ENCODE assay signal across 11 mouse cellular contexts in the genomic region with DNA sequence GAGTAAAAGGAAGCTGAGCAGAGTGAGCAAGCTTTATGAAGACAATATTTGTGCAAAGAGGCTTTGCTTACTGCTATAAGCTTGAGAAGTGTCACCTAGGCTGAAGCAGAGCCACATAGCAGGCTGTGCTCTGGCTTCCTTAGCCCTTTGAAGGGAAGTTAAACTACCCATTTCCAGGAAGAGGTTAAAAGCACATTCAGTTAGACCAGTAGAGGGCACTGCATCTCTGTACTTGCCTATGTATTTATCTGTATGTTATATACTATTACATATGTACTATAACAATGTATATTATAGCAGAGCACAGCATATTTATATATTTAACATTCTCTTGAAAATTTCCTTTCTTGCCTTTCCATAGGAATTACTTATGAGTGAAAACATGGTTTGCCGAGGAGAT. TPM values are rescaled to one million over a fixed set of nuclear protein-coding genes. Genes with fewer than 3 reads are reported as not detected.
DNase-seq lines count a peak whose midpoint lies in the region; ATAC-seq and TF ChIP-seq lines count a peak whose summit lies in the region.
"Had no signal": no experiment of that assay in that cellular context is flagged by ENCODE, and none has a peak within 500 bp of the region (broad histone marks: within the 10 kb centered on the region; RNA-seq: fewer than 3 reads in every experiment).

No protein-coding gene starts in this region.

- H3K4me1 ChIP-seq in midbrain, postnatal 0 days (ENCODE audit: insufficient read depth, low read length) = no peaks in the 10 kb centered on the region
- no peaks in the 10 kb centered on the region for H3K4me1 ChIP-seq in midbrain, embryonic 16.5 days (ENCODE audit: control insufficient read depth, insufficient read depth, low read length)
- no peaks in the 10 kb centered on the region for H3K4me1 ChIP-seq in embryonic facial prominence, embryonic 14.5 days (ENCODE audit: control insufficient read depth, insufficient read depth, low read length)
- H3K4me1 ChIP-seq: heart, embryonic 15.5 days; stomach, embryonic 15.5 days had no signal

- peak; percentile 76 for TF ChIP-seq CTCF in midbrain, postnatal 0 days (IDR thresholded peaks at IDR 0.05)

- DNase-seq in frontal cortex, postnatal 14 days (ENCODE audit: low spot score in 2 of 2) = no peak
- peak; percentile 72 for DNase-seq in midbrain, postnatal 0 days (ENCODE audit: low spot score)
- peak; percentile 66 for DNase-seq in embryonic facial prominence, embryonic 14.5 days (ENCODE audit: low spot score)
- DNase-seq in thymus, postnatal 10 days (ENCODE audit: low spot score in 2 of 2) = peak; percentile 51 to 70
- DNase-seq in heart, postnatal 4 days = no peak
- no peak for DNase-seq in urinary bladder, adult 18-20 months (ENCODE audit: low spot score in 2 of 2)

- no peaks in the 10 kb centered on the region for H3K27me3 ChIP-seq in midbrain, postnatal 0 days (ENCODE audit: insufficient read depth, low read length)
- no peaks in the 10 kb centered on the region for H3K27me3 ChIP-seq in midbrain, embryonic 16.5 days (ENCODE audit: control insufficient read depth, insufficient read depth, low read depth, low read length)
- H3K27me3 ChIP-seq in embryonic facial prominence, embryonic 14.5 days (replicated peaks; ENCODE audit: control insufficient read depth, insufficient read depth, low read length) = no peaks in the 10 kb centered on the region
- H3K27me3 ChIP-seq: heart, embryonic 15.5 days; stomach, embryonic 15.5 days had no signal

- WGBS in midbrain, postnatal 0 days = 88% methylated on average over 1 of the region's 1 CpGs
- 95% methylated on average over 1 of the region's 1 CpGs for WGBS in midbrain, embryonic 16.5 days
- 92% methylated on average over 1 of the region's 1 CpGs for WGBS in embryonic facial prominence, embryonic 14.5 days

- no peak overlapping the region for H3K4me2 ChIP-seq in midbrain, postnatal 0 days (ENCODE audit: low read depth, low read length, poor library complexity, severe bottlenecking)
- no peak overlapping the region for H3K4me2 ChIP-seq in midbrain, embryonic 16.5 days (ENCODE audit: low read length)
- H3K4me2 ChIP-seq in embryonic facial prominence, embryonic 14.5 days (ENCODE audit: low read depth, low read length) = no peak overlapping the region
- H3K4me2 ChIP-seq: heart, embryonic 15.5 days; stomach, embryonic 15.5 days had no signal

- no peaks in the 10 kb centered on the region for H3K9me3 ChIP-seq in midbrain, postnatal 0 days (ENCODE audit: low read length)
- no peaks in the 10 kb centered on the region for H3K9me3 ChIP-seq in midbrain, embryonic 16.5 days (replicated peaks; ENCODE audit: control insufficient read depth, low read length, poor library complexity, severe bottlenecking)
- no peaks in the 10 kb centered on the region for H3K9me3 ChIP-seq in embryonic facial prominence, embryonic 14.5 days (ENCODE audit: control insufficient read depth, low read length)
- H3K9me3 ChIP-seq: heart, embryonic 15.5 days; stomach, embryonic 15.5 days had no signal

- H3K27ac ChIP-seq in midbrain, postnatal 0 days (ENCODE audit: low read depth, low read length) = no peak overlapping the region
- H3K27ac ChIP-seq in midbrain, embryonic 16.5 days (ENCODE audit: low read length) = no peak overlapping the region
- H3K27ac ChIP-seq in embryonic facial prominence, embryonic 14.5 days (replicated peaks; ENCODE audit: low read depth, low read length) = no peak overlapping the region
- H3K27ac ChIP-seq: heart, embryonic 15.5 days; macrophage; stomach, embryonic 15.5 days had no signal

- no peaks in the 10 kb centered on the region for H3K36me3 ChIP-seq in midbrain, postnatal 0 days (ENCODE audit: insufficient read depth, low read length)
- no peaks in the 10 kb centered on the region for H3K36me3 ChIP-seq in midbrain, embryonic 16.5 days (ENCODE audit: control insufficient read depth, insufficient read depth, low read length)
- no peaks in the 10 kb centered on the region for H3K36me3 ChIP-seq in embryonic facial prominence, embryonic 14.5 days (ENCODE audit: control insufficient read depth, insufficient read depth, low read length)
- H3K36me3 ChIP-seq: heart, embryonic 15.5 days; stomach, embryonic 15.5 days had no signal

- no peak overlapping the region for H3K9ac ChIP-seq in midbrain, postnatal 0 days (replicated peaks; ENCODE audit: low read length, poor library complexity, severe bottlenecking)
- H3K9ac ChIP-seq in midbrain, embryonic 16.5 days (ENCODE audit: low read depth, low read length) = no peak overlapping the region
- no peak overlapping the region for H3K9ac ChIP-seq in embryonic facial prominence, embryonic 14.5 days (ENCODE audit: low read depth, low read length)
- H3K9ac ChIP-seq: heart, embryonic 15.5 days; stomach, embryonic 15.5 days had no signal

- H3K4me3 ChIP-seq in midbrain, postnatal 0 days (ENCODE audit: low read depth, low read length) = no peak overlapping the region
- no peak overlapping the region for H3K4me3 ChIP-seq in midbrain, embryonic 16.5 days (ENCODE audit: low read depth, low read length)
- no peak overlapping the region for H3K4me3 ChIP-seq in embryonic facial prominence, embryonic 14.5 days (ENCODE audit: low read depth, low read length)
- H3K4me3 ChIP-seq: heart, embryonic 15.5 days; stomach, embryonic 15.5 days had no signal

- ATAC-seq in frontal cortex, adult (ENCODE audit: low TSS enrichment) = peak; percentile 74
- no peak for ATAC-seq in midbrain, postnatal 0 days (ENCODE audit: low FRiP score)
- no peak for ATAC-seq in midbrain, embryonic 16.5 days
- ATAC-seq in embryonic facial prominence, embryonic 14.5 days (ENCODE audit: low read depth) = no peak

RNA-seq across cellular contexts. Expression of gene Nrn1, which starts 54.4 kb away (rescaled TPM):
- total RNA-seq in midbrain, postnatal 0 days (2014; rRNA removed) = 122 and 155 TPM in 2 replicates
- 54.0 and 67.8 TPM in 2 replicates for polyA plus RNA-seq in midbrain, postnatal 0 days (2015; fragmentation: Nextera tagmentation; extraction: Ambion mirVana)
- polyA plus RNA-seq in midbrain, embryonic 16.5 days (2015; fragmentation: Nextera tagmentation; extraction: Ambion mirVana) = 77.0 and 80.2 TPM in 2 replicates
- 9.4 and 12.0 TPM in 2 replicates for polyA plus RNA-seq in embryonic facial prominence, embryonic 14.5 days (2014; fragmentation: Nextera tagmentation; extraction: Ambion mirVana)
- total RNA-seq in heart, postnatal 4 days (2021) = 1 to 10 TPM; 1.4 to 1.5 TPM
- polyA plus RNA-seq: macrophage had no signal

Comparison
In these comparisons a context has a peak if more than half of its experiments do, and no peak if none do; other contexts are left out.
1. DNase-seq: peak in midbrain, postnatal 0 days (single experiment), embryonic facial prominence, embryonic 14.5 days (single experiment) and thymus, postnatal 10 days (2 of 2); none in frontal cortex, postnatal 14 days (0 of 2), heart, postnatal 4 days (single experiment) and urinary bladder, adult 18-20 months (0 of 2).